Mouse (Mus musculus): Measurements from ENCODE around the gene Lama5. TPM values are rescaled to one million over a fixed set of nuclear protein-coding genes. Genes with fewer than 3 reads are reported as not detected.
"Not testable (repeated sequence)": the region's sequence is repeated elsewhere in the genome, so short reads cannot be mapped to it uniquely, and the experiment has no call there.

Lama5 gene
- polyA plus RNA-seq, 1 experiment from 2014 or later: 54.1 TPM

DNA sequence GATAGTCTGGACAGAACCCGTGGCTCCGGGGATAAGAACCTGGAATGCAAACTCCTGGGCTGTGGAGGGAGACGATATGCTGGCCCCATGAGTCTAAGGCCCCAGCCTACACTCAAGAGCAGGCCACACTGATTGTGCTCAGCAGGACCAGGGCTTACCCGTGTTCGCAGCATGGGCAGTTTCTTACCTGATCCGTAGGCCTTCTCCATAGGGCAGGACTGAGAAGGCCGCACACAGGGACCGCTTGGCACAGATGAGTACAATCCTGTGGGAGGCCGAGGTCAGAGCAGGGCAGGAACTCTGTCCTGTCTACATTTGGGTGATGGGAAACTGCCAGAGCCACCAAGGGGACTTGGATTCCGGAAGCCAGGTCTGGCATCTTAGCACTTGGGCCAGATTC, 37.2 kb upstream of the Lama5 start:
- Histone ChIP-seq H3K4me1 (ENCODE audit: control insufficient read depth, insufficient read depth, low read length) (peaks cover 7% of the 10 kb centered on the region; the same call in 1 of the 2 replicates), H3K9me3 (ENCODE audit: control insufficient read depth, low read length) (no peaks in the 10 kb centered on the region), H3K36me3 (ENCODE audit: control insufficient read depth, insufficient read depth, low read length) (peaks cover 62% of the 10 kb centered on the region), H3K4me2 (replicated peaks; ENCODE audit: low read depth, low read length) (no peak overlapping the region), H3K27ac (ENCODE audit: low read depth, low read length) (peak overlapping the region; percentile 30; the same call in 1 of the 2 replicates), H3K4me3 (ENCODE audit: low read length) (no peak overlapping the region), H3K27me3 (ENCODE audit: control insufficient read depth, insufficient read depth, low read length) (no peaks in the 10 kb centered on the region), H3K9ac (ENCODE audit: low read depth, low read length) (no peak overlapping the region)
- WGBS: 88% methylated on average over 10 of the region's 10 CpGs
- no peak for ATAC-seq (ENCODE audit: low FRiP score, low TSS enrichment)

DNA sequence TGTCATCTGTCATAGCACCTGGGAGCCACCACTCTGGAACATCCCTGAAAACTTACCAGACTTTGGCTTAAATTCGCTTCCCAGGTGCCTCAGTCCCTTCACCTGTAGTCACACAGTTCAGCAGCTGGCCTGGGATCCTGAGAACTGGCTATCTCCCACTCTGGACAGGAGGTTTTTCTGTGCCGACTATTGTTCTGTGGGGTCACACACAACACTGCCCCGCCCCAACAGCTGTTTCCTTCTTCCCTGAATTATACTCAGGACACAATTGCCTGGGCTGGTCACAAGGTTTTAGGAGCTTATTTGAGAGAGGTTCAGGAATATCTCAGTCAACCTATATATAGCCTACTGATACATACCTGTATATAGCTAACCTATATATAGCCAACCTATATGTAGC, 36.8 kb upstream of the Lama5 start:
- Histone ChIP-seq H3K27ac (ENCODE audit: low read depth, low read length) (no peak overlapping the region; the same call in 1 of the 2 replicates), H3K27me3 (ENCODE audit: control insufficient read depth, insufficient read depth, low read length) (no peaks in the 10 kb centered on the region), H3K4me3 (ENCODE audit: low read length) (no peak overlapping the region), H3K4me2 (replicated peaks; ENCODE audit: low read depth, low read length) (no peak overlapping the region), H3K4me1 (ENCODE audit: control insufficient read depth, insufficient read depth, low read length) (peaks cover 7% of the 10 kb centered on the region; the same call in 1 of the 2 replicates), H3K9ac (ENCODE audit: low read depth, low read length) (no peak overlapping the region), H3K9me3 (ENCODE audit: control insufficient read depth, low read length) (no peaks in the 10 kb centered on the region), H3K36me3 (ENCODE audit: control insufficient read depth, insufficient read depth, low read length) (peaks cover 62% of the 10 kb centered on the region)
- WGBS: 74% methylated on average over 3 of the region's 3 CpGs
- ATAC-seq (ENCODE audit: low FRiP score, low TSS enrichment): no peak

DNA sequence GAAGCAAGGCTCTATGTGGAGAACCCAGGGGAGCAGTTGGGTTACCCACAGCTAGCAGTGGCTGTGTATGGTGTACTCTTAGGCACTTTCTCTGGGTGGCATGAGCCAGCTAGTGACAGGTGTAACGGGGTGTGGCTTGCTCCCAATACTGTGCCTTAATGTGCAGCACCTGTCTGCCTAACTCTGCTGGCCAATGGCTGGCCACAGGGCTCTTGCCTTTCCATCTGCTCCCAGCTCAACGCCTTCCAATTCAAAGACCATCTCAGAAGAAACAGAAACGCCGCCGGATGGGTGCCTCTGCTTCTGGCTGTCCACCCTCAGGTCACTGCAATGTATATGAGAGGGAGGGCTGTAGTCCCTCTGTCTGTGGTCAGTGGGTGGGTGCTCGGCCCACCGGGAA, 36.2 kb upstream of the Lama5 start:
- no peaks in the 10 kb centered on the region for H3K27me3 ChIP-seq (ENCODE audit: control insufficient read depth, insufficient read depth, low read length)
- no peak overlapping the region for H3K4me3 ChIP-seq (ENCODE audit: low read length)
- WGBS: 85% methylated on average over 7 of the region's 7 CpGs
- H3K9me3 ChIP-seq (ENCODE audit: control insufficient read depth, low read length): no peaks in the 10 kb centered on the region
- peaks cover 7% of the 10 kb centered on the region; the same call in 1 of the 2 replicates for H3K4me1 ChIP-seq (ENCODE audit: control insufficient read depth, insufficient read depth, low read length)
- ATAC-seq (ENCODE audit: low FRiP score, low TSS enrichment): no peak
- H3K27ac ChIP-seq (ENCODE audit: low read depth, low read length): 0 out of 2 replicates have a peak overlapping the region, but pooled peaks have one; percentile 7
- peaks cover 62% of the 10 kb centered on the region for H3K36me3 ChIP-seq (ENCODE audit: control insufficient read depth, insufficient read depth, low read length)
- no peak overlapping the region for H3K4me2 ChIP-seq (replicated peaks; ENCODE audit: low read depth, low read length)
- no peak overlapping the region for H3K9ac ChIP-seq (ENCODE audit: low read depth, low read length)

DNA sequence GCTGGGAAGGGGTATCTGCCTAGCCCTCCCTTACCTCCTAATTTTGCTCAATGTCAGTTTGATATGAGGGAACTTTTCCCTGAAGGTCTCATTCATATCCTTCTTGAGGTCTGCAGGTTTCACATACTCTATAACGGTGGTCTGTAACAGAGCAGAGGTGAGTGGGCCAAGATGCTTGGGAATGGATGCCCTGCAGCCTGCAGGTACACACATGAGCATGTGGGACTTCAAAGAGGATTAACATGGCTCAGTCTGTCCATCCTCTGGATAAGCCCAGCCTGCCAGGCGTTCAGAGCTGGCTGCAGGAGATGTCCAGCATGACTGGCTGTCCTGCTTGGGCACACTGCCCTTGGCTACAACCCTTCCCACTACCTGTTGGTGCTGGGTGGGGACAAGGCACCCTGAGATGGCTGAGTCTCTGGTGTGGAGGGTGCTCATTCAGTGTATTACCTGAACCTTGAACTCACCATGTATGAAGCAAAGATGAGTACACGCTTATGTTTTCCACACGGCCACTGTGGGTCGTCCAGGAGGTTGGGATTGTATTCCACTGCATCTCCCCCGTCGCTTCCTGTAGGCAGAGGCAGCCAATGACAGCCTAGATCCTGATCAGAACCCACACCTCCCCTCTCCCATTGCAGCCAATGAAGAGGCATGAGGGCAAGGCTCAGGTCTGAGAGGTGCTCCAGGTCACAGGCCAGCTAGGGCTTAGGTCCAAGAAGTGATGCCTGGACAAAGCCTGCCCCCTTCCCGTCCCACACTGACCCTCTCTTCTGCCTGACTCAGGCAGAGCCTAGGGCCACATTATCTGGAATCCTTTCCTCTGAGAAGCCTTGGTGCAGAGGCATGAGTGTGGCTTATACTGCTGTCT, 35.2 kb upstream of the Lama5 start:
- Histone ChIP-seq H3K4me1 (ENCODE audit: control insufficient read depth, insufficient read depth, low read length) (peaks cover 11% of the 10 kb centered on the region; the same call in 1 of the 2 replicates), H3K36me3 (ENCODE audit: control insufficient read depth, insufficient read depth, low read length) (peaks cover 58% of the 10 kb centered on the region), H3K27ac (ENCODE audit: low read depth, low read length) (no peak overlapping the region), H3K4me2 (replicated peaks; ENCODE audit: low read depth, low read length) (no peak overlapping the region), H3K9me3 (ENCODE audit: control insufficient read depth, low read length) (no peaks in the 10 kb centered on the region), H3K27me3 (ENCODE audit: control insufficient read depth, insufficient read depth, low read length) (no peaks in the 10 kb centered on the region), H3K9ac (ENCODE audit: low read depth, low read length) (no peak overlapping the region), H3K4me3 (ENCODE audit: low read length) (no peak overlapping the region)
- 57% methylated on average over 8 of the region's 8 CpGs for whole genome bisulfite sequencing
- ATAC-seq (ENCODE audit: low FRiP score, low TSS enrichment): no peak

DNA sequence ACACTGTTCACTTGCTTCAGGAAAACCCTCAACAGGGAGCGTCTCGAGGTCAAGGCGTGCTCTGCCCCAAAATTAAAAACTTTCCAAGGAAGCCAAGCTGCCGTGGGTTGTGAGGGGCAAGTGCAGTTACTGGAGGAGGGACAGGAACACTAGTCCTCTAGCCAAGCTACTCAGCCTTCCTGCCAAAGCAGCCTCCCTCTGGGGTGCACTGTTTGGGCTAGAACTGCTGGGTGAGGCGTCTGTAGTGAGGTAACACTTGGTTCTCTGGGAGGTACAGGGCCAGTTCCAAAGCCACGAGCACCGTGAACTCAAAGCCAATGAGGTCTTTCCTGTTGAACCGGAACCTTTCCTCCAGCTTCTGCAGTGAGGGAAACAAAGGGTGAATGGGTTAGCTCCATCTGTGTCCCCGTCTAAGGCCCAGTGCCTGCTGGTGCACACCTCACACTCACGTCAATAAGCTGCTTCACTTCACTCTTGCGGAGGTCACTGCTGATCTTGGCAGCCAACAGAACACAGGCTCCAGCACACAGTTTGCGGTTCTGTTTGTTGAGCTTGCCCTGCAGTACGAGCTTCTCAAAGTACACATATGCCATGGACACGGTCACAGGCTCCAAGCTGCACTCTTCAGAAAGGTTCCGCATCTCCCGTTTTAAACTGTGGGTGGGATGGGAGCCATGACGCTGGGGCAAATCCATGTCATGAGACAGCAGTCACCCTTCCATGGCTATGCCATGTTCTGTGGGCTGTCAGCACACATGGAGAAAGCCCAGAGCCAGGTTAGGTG, 34.4 kb upstream of the Lama5 start:
- not testable (repeated sequence) for H3K27me3 ChIP-seq (ENCODE audit: control insufficient read depth, insufficient read depth, low read length); H3K4me2 ChIP-seq (replicated peaks; ENCODE audit: low read depth, low read length); H3K9ac ChIP-seq (ENCODE audit: low read depth, low read length); H3K9me3 ChIP-seq (ENCODE audit: control insufficient read depth, low read length); ATAC-seq (ENCODE audit: low FRiP score, low TSS enrichment); H3K27ac ChIP-seq (ENCODE audit: low read depth, low read length); H3K4me3 ChIP-seq (ENCODE audit: low read length)
- H3K36me3 ChIP-seq (ENCODE audit: control insufficient read depth, insufficient read depth, low read length): peaks cover 58% of the 10 kb centered on the region
- H3K4me1 ChIP-seq (ENCODE audit: control insufficient read depth, insufficient read depth, low read length): peaks cover 11% of the 10 kb centered on the region; the same call in 1 of the 2 replicates
- WGBS: 73% methylated on average over 17 of the region's 17 CpGs

DNA sequence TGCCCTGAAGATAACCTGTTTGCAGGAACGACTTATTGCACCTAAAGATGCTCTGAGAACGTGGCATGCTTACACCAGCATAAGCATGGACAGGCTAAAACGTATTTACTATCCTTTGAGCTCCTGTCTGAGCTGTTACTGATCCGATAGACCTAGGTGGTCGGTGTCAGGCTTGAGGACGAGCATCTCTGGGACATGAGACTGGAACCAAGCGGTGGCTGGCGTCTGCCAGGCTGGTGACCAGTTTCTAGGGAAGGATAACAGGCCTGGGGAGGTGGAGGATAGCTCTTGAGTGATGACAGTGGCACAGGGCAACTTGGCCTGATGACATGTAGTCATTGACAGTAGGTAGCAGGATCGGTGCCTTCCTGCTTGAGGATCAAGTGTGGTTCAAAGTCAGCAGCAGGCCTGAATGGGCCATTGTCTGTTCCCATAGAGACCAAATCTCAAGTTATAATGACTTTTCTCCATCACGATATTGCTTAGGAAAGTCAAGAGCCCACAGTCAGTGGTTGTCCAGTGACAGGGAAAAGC, 33.4 kb upstream of the Lama5 start:
- ATAC-seq (ENCODE audit: low FRiP score, low TSS enrichment); H3K4me2 ChIP-seq (replicated peaks; ENCODE audit: low read depth, low read length); H3K9me3 ChIP-seq (ENCODE audit: control insufficient read depth, low read length); H3K27ac ChIP-seq (ENCODE audit: low read depth, low read length); H3K4me3 ChIP-seq (ENCODE audit: low read length); H3K9ac ChIP-seq (ENCODE audit: low read depth, low read length); H3K27me3 ChIP-seq (ENCODE audit: control insufficient read depth, insufficient read depth, low read length): not testable (repeated sequence)
- peaks cover 11% of the 10 kb centered on the region; the same call in 1 of the 2 replicates for H3K4me1 ChIP-seq (ENCODE audit: control insufficient read depth, insufficient read depth, low read length)
- 81% methylated on average over 10 of the region's 10 CpGs for WGBS
- peaks cover 52% of the 10 kb centered on the region for H3K36me3 ChIP-seq (ENCODE audit: control insufficient read depth, insufficient read depth, low read length)

DNA sequence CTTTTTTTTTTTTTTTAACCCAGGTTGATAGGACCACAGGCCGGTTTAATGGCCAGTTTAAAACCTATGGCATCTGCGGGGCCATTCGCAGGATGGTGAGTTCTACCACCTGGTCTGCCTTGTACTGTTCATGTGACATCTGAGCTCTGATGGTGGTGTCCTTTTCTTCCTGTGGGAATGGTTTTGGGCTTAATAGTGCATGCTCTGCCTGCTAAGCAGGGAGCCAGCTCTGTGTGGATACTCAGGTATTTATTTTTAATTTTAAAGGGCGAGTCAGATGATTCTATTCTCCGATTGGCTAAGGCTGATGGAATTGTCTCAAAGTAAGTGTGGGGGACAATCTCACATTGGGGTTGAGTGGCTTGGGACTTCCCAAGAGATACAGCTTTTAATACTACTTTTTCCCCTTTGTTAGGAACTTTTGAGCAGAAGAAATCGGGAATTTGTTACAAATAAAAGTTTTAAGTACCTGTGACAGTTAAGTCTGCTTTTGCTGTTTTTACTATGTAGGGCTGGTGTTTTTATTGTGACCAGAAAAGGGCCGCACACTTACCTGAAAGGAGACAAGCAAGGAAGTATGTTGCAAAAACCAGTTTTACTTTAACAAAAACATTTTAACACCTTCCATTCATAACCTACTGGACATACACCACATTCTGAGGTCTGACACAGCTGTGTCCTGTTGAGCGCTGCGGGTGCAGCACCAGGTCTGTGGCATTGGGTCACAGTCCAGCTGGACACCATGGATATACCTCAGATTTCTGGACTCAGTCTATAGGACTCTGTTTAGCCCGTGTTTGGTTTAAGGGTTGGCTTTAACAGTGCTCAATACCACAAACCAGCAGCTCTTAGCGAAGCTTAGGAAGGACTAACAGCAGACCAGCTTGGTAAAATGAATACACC, 32.6 kb upstream of the Lama5 start:
- no peak for ATAC-seq (ENCODE audit: low FRiP score, low TSS enrichment)
- Histone ChIP-seq H3K4me1 (ENCODE audit: control insufficient read depth, insufficient read depth, low read length) (peaks cover 11% of the 10 kb centered on the region; the same call in 1 of the 2 replicates), H3K27me3 (ENCODE audit: control insufficient read depth, insufficient read depth, low read length) (no peaks in the 10 kb centered on the region), H3K4me2 (replicated peaks; ENCODE audit: low read depth, low read length) (peak overlapping the region; percentile 83), H3K36me3 (ENCODE audit: control insufficient read depth, insufficient read depth, low read length) (peaks cover 48% of the 10 kb centered on the region), H3K9ac (ENCODE audit: low read depth, low read length) (peak overlapping the region; percentile 95), H3K27ac (ENCODE audit: low read depth, low read length) (no peak overlapping the region), H3K9me3 (ENCODE audit: control insufficient read depth, low read length) (no peaks in the 10 kb centered on the region), H3K4me3 (ENCODE audit: low read length) (peak overlapping the region; percentile 92)
- 51% methylated on average over 11 of the region's 11 CpGs for WGBS

DNA sequence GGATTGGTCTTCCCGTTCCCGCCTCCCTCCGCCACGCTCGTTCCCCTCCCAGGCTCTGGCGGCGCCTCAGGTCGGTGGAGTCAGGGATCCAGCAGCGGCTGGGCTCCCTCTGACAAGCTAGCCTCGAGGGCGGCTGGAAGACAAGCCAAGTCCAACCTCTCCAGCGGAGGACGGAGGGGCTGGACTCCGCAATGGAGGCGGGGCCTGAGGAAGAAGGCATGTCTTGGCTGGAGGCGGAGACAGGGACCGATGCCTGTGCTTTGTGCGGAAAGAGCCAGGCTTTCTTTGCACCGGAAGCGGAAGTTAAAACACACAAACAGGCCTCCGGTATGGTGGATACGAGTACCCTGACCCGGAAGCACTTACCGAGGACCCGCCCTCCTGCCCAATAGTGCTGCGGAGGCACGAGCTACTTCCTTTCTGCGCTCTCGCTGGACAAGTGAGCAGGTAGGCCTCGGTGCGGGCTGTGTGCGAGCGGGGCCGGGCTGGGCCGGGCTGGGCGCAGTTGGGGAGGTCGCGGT, 31.4 kb upstream of the Lama5 start, which contains the start of gene Rps21:
Gene Rps21 (plus strand): TSS at position 377 of the 521 bp plus-strand sequence.
- peaks cover 11% of the 10 kb centered on the region; the same call in 1 of the 2 replicates for H3K4me1 ChIP-seq (ENCODE audit: control insufficient read depth, insufficient read depth, low read length)
- peak; percentile 96 for ATAC-seq (ENCODE audit: low FRiP score, low TSS enrichment)
- H3K4me3 ChIP-seq (ENCODE audit: low read length): peak within 1 kb of the TSS; percentile 92
- peak within 1 kb of the TSS; percentile 83 for H3K4me2 ChIP-seq (replicated peaks; ENCODE audit: low read depth, low read length)
- under 1% methylated on average over 30 of the region's 38 CpGs for WGBS
- no peaks in the 10 kb centered on the region for H3K9me3 ChIP-seq (ENCODE audit: control insufficient read depth, low read length)
- H3K9ac ChIP-seq (ENCODE audit: low read depth, low read length): peak within 1 kb of the TSS; percentile 95
- peaks cover 37% of the 10 kb centered on the region for H3K36me3 ChIP-seq (ENCODE audit: control insufficient read depth, insufficient read depth, low read length)
- no peaks in the 10 kb centered on the region for H3K27me3 ChIP-seq (ENCODE audit: control insufficient read depth, insufficient read depth, low read length)
- peak within 1 kb of the TSS; percentile 91 for H3K27ac ChIP-seq (ENCODE audit: low read depth, low read length)

All from kidney, embryonic 14.5 days (tissue).